Mouse (Mus musculus) bone marrow macrophage, adult 2 months (primary cell): ENCODE data around the gene Pskh1.

Source experiments
- CTCF ChIP-seq: IDR thresholded peaks from 2 replicates; pipeline ENCODE4 v1.5.1; 2012; ENCODE audit warnings: low read depth, mild to moderate bottlenecking, low read length, moderate library complexity
- POLR2A ChIP-seq: IDR thresholded peaks from 2 replicates; pipeline ENCODE4 v1.6.1; 2012; ENCODE audit warnings: mild to moderate bottlenecking, low read depth, low read length, borderline replicate concordance

GRCm38 (mm10) chr8:105853178-105853577 lies 47.1 kb upstream of the Pskh1 start, which contains the start of gene Cenpt:
- TF ChIP-seq CTCF (no peak), POLR2A (no peak)
